Mouse (Mus musculus) stomach, embryonic 14.5 days (tissue): ENCODE measurements around the gene Kat8. TPM values are rescaled to one million over a fixed set of nuclear protein-coding genes. Genes with fewer than 3 reads are reported as not detected.

Experiments used
- ATAC-seq: fragments of 200-750 bp; cut with Nextera tagmentation; 2 replicates; pipeline ENCODE4 v1.8.0; 2017; ENCODE audit warnings: low read depth, moderate TSS enrichment; ENCODE audit not compliant: insufficient number of reproducible peaks, insufficient read depth, low FRiP score
- H3K27ac ChIP-seq: fragments of 300-500 bp; sonication (generic); 2 replicates; pipeline ENCODE4 v1.5.1; 2014; ENCODE audit warnings: mild to moderate bottlenecking, low read length, moderate library complexity, mixed read lengths
- H3K27me3 ChIP-seq: fragments of 300-500 bp; sonication (generic); 2 replicates; pipeline ENCODE4 v1.6.1; 2014; ENCODE audit warnings: low read length, control low read depth, mixed read lengths; ENCODE audit not compliant: control insufficient read depth, insufficient read depth
- H3K36me3 ChIP-seq: fragments of 300-500 bp; sonication (generic); 2 replicates; pipeline ENCODE4 v1.6.1; 2014; ENCODE audit warnings: mild to moderate bottlenecking, control low read depth, low read length, moderate library complexity, mixed read lengths; ENCODE audit not compliant: control insufficient read depth, insufficient read depth
- H3K4me1 ChIP-seq: fragments of 300-500 bp; sonication (generic); 2 replicates; pipeline ENCODE4 v1.6.1; 2014; ENCODE audit warnings: low read length, control low read depth, mixed read lengths; ENCODE audit not compliant: control insufficient read depth, insufficient read depth
- H3K4me2 ChIP-seq: fragments of 300-500 bp; sonication (generic); replicated peaks from 2 replicates; pipeline ENCODE4 v1.6.1; 2014; ENCODE audit warnings: low read depth, low read length, control low read depth
- H3K4me3 ChIP-seq: fragments of 300-500 bp; sonication (generic); 2 replicates; pipeline ENCODE4 v1.5.1; 2014; ENCODE audit warnings: low read depth, low read length, control low read depth
- H3K9ac ChIP-seq: fragments of 300-500 bp; sonication (generic); replicated peaks from 2 replicates; pipeline ENCODE4 v1.6.1; 2014; ENCODE audit warnings: low read depth, mild to moderate bottlenecking, control low read depth, low read length, moderate library complexity, mixed read lengths
- H3K9me3 ChIP-seq: fragments of 300-500 bp; sonication (generic); 2 replicates; pipeline ENCODE4 v1.6.1; 2016; ENCODE audit warnings: low read depth, low read length, control low read depth; ENCODE audit not compliant: control insufficient read depth
- WGBS: fragments of 180-500 bp; shearing (Covaris S2); extraction: QIAGEN DNeasy Blood & Tissue Kit; methylation state at CpG from one replicate; pipeline ENCODE4 v1.1.7; 2014; 5-methylcytosine and 5-hydroxymethylcytosine counted together
- polyA plus RNA-seq: library from polyadenylated mRNA; unstranded; fragments of >200 nt; fragmentation: Nextera tagmentation; extraction: Ambion mirVana; gene quantifications from 2 replicates; pipeline ENCODE4 v1.2.1, GENCODE M21; 2014

The Kat8 gene
- polyA plus RNA-seq, 1 experiment from 2014 or later: 43.0 TPM

DNA sequence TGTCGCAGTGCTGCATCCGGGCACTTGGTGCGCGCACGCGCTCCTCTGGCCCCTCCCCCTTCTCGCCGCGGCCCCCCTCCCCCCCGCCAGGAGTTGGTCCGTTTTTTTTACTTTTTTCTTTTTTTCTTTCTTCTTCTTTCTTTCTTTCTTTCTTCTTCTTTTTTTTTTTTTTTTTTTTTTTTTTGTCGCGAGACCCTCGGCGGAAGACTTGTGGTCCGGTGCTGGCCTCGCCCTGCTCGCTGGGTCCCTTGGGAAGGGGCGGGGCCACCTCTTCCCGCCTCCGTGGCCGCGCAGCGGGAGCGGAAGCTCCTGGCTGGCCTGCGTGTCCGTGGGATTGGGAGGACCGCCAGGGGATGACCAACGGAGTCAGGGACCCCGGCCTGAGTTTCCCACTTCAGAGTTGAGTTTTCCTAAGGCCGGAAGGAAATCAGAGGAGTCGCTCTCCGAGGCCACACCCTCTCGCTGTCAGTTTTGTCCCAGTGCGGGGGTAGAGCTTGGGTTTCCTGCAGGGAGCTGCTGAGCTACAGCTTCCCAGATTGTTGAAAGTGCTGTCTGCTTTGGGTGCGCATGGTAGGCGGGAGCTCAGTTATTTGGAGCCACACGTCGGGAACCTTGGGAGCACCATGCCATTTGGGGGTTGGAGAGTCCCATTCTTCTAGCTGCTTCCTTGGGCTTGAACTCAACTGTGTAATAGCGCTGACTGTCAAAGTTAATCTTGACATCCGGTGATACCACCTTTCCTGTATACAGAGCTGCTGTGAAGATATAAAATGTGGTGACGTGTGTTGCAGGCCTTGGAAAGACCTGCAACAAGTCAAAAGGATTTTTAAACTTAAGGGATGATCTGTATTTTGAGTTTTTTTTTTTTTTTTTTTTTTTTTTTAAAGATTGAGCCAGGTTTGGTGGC, 55.9 kb downstream of the Kat8 start:
- H3K9ac ChIP-seq: peak overlapping the region; percentile 92
- peak overlapping the region; percentile 96 for H3K27ac ChIP-seq
- ATAC-seq: peak; percentile 69; the same call in 1 of the 2 replicates
- WGBS: under 1% methylated on average over 42 of the region's 42 CpGs
- no peaks in the 10 kb centered on the region for H3K9me3 ChIP-seq
- H3K4me1 ChIP-seq: peaks cover 4% of the 10 kb centered on the region
- H3K4me2 ChIP-seq: peak overlapping the region; percentile 84
- H3K27me3 ChIP-seq: no peaks in the 10 kb centered on the region
- H3K4me3 ChIP-seq: peak overlapping the region; percentile 96
- peaks cover 34% of the 10 kb centered on the region for H3K36me3 ChIP-seq

- no peak overlapping the region for H3K27ac ChIP-seq
- no peak overlapping the region for H3K9ac ChIP-seq
- no peak overlapping the region for H3K4me2 ChIP-seq
- H3K4me1 ChIP-seq: no peaks in the 10 kb centered on the region
- no peak overlapping the region for H3K4me3 ChIP-seq
- 87% methylated on average over 2 of the region's 2 CpGs for WGBS
- no peaks in the 10 kb centered on the region for H3K9me3 ChIP-seq
- no peaks in the 10 kb centered on the region for H3K27me3 ChIP-seq
- no peak for ATAC-seq
- peaks cover 96% of the 10 kb centered on the region for H3K36me3 ChIP-seq
Observed at GRCm38 (mm10) chr7:127974413-127974930, 62.2 kb downstream of the Kat8 start.

Other genes with a start within 250 kb of the Kat8 start
- 57.8 and 65.2 TPM in 2 replicates for gene Bcl7c, start 203.6 kb upstream of the Kat8 start, polyA plus RNA-seq
- gene Ctf1, start 199.8 kb upstream of the Kat8 start, polyA plus RNA-seq: 20.1 and 22.1 TPM in 2 replicates
- gene Ctf2, start 180.3 kb upstream of the Kat8 start, polyA plus RNA-seq: 0.32 and 0.66 TPM in 2 replicates
- 3.9 and 6.2 TPM in 2 replicates for gene Fbxl19, start 168.0 kb upstream of the Kat8 start, polyA plus RNA-seq
- 19.6 and 24.8 TPM in 2 replicates for gene Orai3, start 142.7 kb upstream of the Kat8 start, polyA plus RNA-seq
- 31.2 and 32.1 TPM in 2 replicates for gene Setd1a, start 135.8 kb upstream of the Kat8 start, polyA plus RNA-seq
- gene Gm49388, start 126.9 kb upstream of the Kat8 start, polyA plus RNA-seq: not detected in 2 replicates
- 21.1 and 22.7 TPM in 2 replicates for gene Hsd3b7, start 111.9 kb upstream of the Kat8 start, polyA plus RNA-seq
- 29.1 and 29.7 TPM in 2 replicates for gene Stx4a, start 88.2 kb upstream of the Kat8 start, polyA plus RNA-seq
- 5.3 and 6.3 TPM in 2 replicates for gene Stx1b, start 88.0 kb upstream of the Kat8 start, polyA plus RNA-seq
- 17.1 and 18.9 TPM in 2 replicates for gene Zfp646, start 36.3 kb upstream of the Kat8 start, polyA plus RNA-seq
- gene Zfp668, start 35.7 kb upstream of the Kat8 start, polyA plus RNA-seq: 13.7 and 18.0 TPM in 2 replicates
- 0.95 and 1.4 TPM in 2 replicates for gene Prss53, start 21.5 kb upstream of the Kat8 start, polyA plus RNA-seq
- not detected in 2 replicates for gene Gm21974, start 17.1 kb upstream of the Kat8 start, polyA plus RNA-seq
- 158 and 184 TPM in 2 replicates for gene Vkorc1, start 16.9 kb upstream of the Kat8 start, polyA plus RNA-seq
- 152 TPM in 2 replicates for gene Bckdk, start 8.4 kb upstream of the Kat8 start, polyA plus RNA-seq
- gene Prss8, start 17.6 kb downstream of the Kat8 start, polyA plus RNA-seq: 48.2 and 55.5 TPM in 2 replicates
- gene Prss36, start 34.2 kb downstream of the Kat8 start, polyA plus RNA-seq: 8.2 and 8.5 TPM in 2 replicates
- 71.4 and 72.4 TPM in 2 replicates for gene Fus, start 54.9 kb downstream of the Kat8 start, polyA plus RNA-seq
- 71.4 and 74.6 TPM in 2 replicates for gene Pycard, start 81.4 kb downstream of the Kat8 start, polyA plus RNA-seq
- gene Trim72, start 91.4 kb downstream of the Kat8 start, polyA plus RNA-seq: 0.19 TPM in 1 of 2 replicates, not detected in the other
- gene Itgam, start 150.1 kb downstream of the Kat8 start, polyA plus RNA-seq: 0.77 TPM in 2 replicates
- not detected in 2 replicates for gene Gm49368, start 150.2 kb downstream of the Kat8 start, polyA plus RNA-seq
- 0.17 TPM in 1 of 2 replicates, not detected in the other for gene Itgax, start 217.0 kb downstream of the Kat8 start, polyA plus RNA-seq
- not detected in 2 replicates for gene Itgad, start 241.9 kb downstream of the Kat8 start, polyA plus RNA-seq